Mouse (Mus musculus) adrenal gland (tissue): Measurements from ENCODE around the gene 4930470P17Rik.

ENCODE experiments used
- intact Hi-C: fragments of 180-260 bp; cut with DNase I; formaldehyde crosslinking; loops from one replicate; pipeline ENCODE4 v1.15.1; 2025

4930470P17Rik gene

DNA sequence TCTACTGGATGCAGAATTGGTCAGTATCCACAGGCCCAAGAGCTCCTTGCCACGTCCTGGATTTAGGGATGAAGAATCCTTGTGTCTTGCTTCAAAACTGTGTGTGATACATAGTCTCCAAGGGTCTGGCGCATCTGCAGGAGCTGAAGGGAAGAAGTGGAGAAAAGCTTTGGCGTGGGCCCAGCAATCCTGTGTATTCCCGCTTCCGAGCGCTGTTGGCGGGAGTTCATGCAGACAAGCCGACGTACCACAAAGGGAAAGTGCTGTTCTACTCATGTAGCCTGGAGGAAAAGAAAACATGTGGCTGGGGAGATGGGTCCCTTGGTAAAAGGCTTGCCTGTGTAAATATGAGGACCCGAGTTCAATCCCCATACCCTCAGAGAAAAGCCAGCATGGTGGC, 22.3 kb downstream of the 4930470P17Rik start:
- intact Hi-C loops, result no loop called here

DNA sequence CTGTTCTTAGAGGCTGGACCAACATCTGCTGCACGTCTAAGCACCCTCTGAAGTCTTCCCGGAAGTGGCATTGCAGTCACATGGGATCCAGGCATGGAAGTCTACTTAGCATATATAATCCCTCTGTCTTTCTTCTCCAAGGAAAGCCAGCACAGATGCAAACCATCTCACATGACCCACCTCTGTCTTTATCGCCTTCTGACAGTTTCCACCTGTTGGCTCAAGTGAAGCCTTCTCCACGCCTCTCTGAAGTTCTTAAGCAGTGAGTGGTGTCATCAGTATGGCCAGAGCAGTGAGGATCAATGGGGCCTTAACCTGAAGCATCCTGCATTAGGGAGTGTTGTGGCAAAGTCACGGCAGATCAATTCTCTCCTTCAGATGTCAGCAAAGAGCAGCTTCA, 23.2 kb downstream of the 4930470P17Rik start:
- intact Hi-C loops, result no loop called here

DNA sequence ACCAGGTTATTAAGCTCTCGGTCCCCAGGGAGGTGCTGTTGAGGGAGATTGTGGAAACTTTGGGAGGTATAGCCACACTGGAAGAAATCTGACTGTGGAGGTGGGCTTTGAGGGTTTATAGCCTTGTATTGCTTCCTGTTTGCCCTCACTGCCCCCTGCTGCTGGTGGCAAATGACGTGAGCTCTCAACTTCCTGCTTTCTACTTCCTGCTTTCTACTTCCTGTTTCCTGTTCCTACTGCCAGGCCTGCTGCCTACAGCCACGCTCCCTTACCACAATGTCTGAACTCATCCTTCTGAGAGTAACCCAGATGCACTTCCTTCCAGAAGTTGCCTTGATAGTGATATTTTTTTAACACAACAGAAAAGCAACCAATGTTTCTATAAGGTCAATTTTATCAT, 24.3 kb downstream of the 4930470P17Rik start:
- intact Hi-C loops, result no loop called here

DNA sequence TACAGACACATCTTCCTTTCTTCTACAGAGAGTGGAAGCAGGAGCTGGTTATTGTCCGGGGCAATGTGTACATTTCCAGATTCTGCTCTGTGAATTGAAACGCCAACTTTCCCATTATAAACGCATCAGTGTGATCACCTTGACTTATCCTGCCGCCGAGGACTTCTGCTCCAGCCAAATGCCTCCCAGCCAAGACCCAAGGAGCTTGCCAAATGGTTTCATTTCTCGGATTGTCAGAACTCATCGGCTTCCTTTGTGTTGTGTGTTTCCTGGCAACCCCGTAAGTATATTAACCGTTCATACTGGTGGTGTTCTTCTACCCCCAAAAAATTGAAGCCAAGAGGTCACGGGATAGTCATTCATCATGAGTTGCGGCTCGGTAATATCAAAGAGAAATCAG, 25.7 kb downstream of the 4930470P17Rik start:
- intact Hi-C loops, result no loop called here

DNA sequence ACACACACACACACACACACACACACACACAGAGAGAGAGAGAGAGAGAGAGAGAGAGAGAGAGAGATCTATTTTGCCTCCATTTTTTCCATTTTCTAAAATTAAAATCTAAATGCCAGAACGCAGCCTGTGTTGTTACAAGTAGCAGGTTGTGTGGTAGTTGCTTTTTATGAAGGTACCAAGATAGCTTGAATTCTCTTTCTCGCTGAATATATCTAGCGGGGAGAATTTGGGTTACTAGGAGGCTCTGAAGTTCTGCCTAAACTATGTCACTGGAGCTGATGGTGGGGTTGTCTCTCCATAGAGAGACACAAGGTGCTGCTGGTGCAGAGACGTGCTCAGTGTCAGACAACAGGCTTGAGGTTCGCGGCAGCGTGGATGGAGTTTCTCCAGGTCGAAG, 36.8 kb downstream of the 4930470P17Rik start:
- intact Hi-C loops, result no loop called here

DNA sequence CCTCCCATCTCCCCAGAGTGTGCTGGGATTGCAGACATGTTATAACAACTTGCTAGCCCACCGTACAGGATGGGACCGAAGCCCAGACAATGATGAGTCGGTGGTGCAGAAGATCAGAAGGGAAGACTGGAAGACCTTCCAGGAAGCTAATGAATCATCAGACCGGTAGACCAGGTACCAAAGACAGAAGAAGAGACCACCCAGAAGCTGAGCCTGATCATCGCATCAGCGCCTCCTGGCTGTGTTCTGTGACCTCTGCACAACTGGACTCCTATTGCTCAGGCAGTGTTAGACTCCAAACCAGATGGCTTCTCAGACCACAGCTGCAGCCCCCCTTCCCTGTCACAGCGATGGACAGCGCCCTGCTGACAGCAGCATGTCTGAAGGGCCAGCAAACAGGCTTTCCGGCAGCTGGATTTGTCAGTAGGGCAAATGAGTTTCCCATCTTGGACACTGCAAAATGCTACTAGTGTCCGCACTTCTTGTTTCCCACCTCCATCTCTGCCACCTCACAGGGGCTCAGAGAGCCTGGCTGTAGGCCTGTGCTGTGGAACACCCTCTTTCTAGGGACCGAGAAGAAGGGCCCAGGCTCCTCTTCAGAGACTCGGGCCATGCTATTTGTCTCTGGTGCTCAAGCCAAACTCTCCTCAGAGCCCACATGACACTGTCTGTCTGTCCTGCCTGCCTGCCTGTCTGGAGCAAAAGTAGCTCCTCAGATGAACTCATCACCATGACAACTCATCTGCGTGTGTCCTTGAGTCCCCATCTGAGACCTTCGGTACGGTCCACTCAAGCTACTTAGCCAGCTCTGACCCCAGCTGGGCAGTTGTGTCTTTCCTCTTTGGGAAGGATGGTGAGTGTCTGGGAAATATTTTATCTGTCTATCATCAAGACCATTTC, 37.6 kb downstream of the 4930470P17Rik start:
- intact Hi-C loops, result no loop called here

DNA sequence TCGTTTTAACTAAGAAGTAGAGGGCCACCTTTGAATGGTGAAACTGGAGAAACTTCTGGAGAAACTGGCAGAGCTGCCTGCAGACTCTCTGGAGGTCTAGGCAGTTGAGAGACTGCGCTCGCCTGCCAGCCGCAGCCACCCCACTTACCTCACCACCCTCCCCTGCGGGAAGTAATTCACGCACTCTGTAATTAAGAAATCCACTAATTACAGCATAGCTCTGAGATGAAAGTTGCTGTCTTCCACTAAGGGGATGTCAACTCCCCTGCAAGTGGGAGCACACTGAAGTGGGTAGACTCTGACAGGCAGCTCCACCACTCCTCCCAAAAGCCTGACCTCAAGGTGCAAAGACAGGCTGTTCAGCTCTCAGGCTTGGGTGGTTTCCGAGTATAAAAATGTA, 49.7 kb downstream of the 4930470P17Rik start:
- intact Hi-C loops, result no loop called here

DNA sequence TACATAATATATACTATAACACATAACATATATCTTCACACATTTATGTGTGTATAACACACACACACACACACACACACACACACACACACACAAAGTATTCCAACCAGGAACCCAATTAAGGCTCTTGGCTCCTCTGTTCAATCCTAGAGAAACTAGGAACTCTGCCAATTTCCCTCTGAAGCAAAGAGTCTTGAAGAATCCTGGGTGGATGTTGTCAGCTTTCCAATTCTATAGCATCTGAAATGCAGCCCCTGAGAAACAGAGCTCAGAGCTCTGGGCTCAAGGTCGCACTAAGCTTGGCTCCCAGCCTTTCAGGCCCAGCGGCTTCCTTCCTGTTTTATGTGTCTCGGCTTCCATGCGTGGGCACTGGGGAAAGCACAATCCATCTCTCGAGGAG, 51.6 kb downstream of the 4930470P17Rik start:
- intact Hi-C loops, result no loop called here

DNA sequence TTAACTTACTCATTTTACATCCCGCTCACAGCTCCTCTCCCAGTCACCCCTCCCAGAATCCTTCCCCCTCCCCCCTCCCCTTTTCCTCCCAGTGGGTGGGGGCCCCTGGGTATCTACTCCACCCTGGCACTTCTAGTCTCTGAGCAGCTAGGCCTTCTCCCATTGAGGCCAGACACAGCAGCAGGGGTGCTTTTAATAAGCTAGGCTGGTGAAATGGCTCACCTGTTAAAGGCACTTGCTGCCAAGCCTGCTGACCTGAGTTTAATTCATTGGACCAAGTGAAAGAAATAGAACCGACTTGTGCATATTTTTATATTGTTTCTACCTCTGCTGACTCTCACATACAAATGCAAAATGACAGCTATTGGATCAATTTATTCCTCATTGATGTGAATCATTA, 52.7 kb downstream of the 4930470P17Rik start:
- intact Hi-C loops, result no loop called here

DNA sequence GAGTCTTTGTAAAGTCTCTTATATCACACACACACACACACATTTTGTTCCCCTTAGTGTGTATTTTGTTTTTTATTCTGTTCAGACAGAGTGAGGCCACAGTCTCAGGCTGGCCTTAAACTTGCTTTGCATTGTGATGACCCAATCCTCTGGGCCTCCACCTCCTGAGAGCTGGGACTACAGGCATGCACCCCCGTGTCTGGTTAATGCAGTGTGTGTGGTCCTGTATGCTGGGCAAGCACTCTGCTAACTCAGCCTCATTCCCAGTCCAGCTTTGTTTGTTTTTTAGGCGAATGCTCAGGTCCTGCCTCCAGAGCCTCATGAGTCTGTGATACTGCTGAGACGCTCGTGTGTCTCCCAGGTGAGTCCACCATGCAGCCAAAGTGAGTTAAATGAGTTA, 53.8 kb downstream of the 4930470P17Rik start:
- intact Hi-C loops, result no loop called here

DNA sequence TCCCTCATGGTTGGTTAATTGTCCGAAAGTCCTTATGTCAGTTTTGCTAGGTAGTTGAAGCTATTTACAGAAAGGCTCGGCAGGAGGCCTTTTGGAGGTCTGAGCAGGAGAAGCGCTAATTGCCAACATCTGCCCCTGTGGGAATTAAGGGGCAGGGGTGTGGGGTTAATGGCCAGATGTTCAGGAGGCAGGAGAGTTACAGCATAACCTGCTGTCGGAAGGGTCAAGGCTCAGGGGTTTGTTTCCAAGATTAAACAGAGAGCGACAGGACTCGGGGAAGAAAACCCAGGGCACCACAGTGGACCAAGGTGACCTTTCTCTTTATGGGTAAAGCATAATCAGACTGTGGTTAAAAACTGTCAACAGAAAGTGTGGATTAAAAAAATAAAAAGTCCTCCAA, 54.3 kb downstream of the 4930470P17Rik start:
- intact Hi-C loops, result no loop called here

DNA sequence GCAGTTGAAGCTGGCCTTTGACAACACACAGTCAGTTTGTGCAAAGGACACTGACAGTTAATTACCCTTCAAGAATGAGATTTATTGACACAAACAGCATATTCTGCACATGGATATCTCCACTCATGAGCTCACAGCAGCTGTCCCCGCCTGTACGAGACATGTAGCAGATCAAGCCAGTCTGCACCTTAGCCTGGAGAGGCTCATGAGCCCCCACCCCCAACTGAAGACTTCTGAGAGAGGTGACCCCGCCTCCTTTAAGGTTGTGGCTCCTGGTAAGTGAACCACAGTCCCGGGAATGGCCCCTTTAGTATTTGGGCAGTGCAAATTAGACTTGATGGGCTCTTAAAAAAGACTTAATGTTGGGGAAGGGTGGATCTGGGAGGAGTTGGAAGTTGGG, 56.1 kb downstream of the 4930470P17Rik start:
- intact Hi-C loops, result no loop called here

DNA sequence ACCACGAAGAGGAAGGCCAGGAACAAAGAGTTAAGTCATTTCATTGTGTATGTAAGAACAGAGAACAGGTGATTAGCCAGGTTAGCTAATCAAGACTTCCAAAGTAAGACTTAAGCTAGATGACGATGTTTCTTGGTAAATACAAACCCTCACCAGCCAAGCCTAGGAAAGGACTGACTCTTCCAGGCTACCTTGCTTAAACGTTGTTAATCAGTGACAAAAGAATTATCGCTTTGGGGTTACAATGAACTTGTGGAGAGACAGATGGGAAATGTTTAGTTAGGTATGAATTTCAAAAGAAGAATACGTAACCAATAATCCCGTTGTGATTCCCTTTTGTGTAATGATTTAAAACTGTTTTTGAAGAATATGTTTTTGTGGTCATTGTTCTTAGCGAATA, 56.9 kb downstream of the 4930470P17Rik start:
- intact Hi-C loops, result no loop called here

DNA sequence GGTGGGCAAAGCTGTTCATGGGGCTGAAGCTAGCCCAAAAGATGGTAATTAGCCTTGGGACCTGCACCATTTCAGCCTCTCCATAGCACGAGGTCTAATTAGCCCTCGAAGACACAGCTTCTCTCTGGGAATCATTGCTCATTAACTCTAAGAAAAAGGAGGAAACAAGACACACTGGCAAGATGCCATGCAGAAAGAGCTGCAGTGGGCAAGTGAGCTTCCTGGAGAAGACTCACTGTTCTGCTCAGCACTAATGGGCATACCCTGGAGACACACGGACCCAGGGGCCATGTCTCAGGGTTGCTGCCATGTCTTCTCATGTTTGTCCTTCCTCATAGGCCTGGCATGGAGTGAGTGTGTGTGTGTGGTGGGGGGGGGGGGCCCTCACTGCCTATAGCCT, 57.7 kb downstream of the 4930470P17Rik start:
- intact Hi-C loops, result no loop called here

DNA sequence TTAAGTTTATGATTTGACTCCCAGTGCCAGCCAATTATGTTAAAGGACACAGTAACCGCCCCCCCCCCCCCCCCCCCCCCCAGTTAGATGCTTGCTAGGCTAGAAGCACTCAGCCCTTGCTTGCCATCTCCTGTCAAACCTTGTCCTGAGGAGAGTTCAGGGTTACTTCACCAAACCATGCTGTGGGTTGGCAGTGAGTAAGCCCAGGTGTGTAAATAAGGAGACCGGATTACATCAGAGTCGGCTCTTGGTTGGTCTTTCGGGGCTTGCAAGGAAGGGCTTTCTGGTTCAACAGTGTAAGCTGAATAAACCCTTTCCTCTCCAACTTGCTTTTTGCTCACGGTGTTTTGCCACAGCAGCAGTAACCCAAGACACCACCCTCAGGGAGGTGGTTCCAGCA, 58.2 kb downstream of the 4930470P17Rik start:
- intact Hi-C loops, result no loop called here

DNA sequence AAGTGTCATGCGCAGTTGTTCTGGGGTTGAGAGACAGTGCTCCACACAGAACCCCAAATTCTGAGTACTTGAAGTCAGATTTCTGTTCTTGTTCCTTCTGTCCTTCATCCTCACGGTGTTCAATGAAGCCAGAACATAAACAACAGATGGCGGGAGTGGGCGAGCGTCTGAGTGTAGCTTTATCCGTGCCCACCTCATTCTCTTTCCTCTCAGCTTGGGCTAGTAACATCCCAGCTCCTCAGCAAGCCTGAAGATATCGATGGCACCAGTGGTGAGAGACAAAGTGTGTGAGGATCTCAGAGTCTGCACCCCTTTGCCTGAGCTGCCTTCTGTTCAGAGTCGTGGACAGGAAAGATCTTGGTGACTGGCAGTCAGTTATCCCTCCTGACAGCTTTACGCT, 62.6 kb downstream of the 4930470P17Rik start:
- intact Hi-C loops, result no loop called here

DNA sequence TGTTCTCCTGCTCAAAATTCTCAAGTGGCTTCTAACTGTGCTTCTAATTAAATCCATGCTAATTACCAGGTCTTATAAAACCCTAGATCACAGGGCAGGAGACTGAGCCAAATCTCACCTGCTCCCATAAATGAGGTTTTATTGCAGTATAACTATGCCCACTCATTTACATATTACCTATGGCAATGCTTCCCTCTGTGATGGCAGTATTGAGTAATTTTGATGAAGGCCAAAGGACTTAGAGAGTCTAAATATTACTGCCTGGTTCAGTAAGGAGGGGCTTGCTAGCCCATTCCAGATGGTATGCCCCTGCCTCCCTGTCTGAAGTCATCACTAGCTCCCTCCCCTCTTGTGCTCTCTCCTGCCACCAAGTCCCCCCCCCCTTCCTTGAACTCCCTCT, 66.0 kb downstream of the 4930470P17Rik start:
- intact Hi-C loops, result no loop called here

DNA sequence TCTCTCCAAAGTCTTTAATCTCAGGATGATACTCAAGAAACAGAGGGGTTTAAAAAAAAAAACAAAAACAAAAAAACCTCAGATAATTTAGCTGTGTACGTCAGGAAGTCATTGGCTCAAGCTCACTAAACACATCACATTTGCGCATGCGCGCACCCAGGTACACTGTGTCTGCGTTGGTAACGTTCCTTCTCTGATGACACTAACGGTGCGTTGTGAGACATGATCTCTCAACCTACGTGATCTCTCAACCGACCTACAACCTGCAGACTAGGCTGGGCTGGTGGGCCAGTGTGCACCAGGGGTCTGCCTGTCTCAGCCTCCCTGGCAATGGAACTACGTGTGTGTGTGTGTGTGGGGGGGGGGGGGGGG, 67.0 kb downstream of the 4930470P17Rik start:
- intact Hi-C loops, result no loop called here

DNA sequence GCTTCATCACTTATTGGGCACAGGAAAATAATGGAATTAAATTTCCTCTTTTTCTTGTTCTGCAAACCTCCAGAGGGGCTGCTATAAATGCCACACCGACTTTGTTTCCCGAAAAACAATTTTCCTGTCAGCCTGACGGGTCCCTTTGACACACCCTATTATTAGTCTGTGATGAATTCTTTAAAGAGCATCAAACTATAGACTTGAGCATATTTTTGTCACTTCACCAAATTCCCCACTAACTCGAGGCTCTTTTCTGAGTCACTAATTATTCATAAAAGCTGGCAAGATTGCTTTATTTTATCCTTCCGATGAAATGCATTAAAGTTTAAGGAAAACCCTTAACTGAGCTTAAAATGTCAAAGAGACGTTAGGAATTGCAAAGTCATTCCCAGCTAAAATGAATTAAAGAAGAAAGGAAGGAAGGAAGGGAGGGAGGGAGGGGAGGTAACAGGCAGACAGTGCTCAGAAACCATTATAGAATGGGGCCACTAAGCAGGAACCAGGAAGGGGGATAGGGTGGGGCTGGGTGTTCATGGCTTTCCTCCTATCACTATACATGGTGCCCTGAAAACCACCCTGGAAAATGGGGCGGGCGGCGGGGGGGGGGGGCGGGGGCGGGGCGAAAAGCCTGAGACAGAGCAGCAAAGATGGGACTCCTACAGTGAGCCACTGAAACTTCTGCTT, 67.6 kb downstream of the 4930470P17Rik start:
- intact Hi-C loops, result no loop called here

DNA sequence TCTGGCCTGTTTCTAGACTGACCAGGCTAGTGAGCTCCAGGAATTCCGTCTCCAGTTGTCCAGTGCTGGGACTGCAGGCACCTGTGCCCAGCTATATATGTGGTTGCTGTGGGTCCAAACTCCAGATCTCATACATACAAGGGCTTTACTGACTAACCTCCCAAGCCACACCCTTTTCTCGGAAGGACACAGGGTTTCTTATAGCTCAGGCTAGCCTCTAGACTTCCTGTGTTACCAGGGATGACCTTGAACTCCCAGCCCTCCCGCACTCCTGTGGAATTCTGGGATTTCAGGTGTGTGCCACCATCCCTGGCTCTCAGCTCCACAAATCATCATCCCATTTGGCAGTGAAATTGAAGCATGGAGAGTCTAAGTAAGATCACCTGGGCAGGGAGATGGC, 71.6 kb downstream of the 4930470P17Rik start:
- intact Hi-C loops, result no loop called here

DNA sequence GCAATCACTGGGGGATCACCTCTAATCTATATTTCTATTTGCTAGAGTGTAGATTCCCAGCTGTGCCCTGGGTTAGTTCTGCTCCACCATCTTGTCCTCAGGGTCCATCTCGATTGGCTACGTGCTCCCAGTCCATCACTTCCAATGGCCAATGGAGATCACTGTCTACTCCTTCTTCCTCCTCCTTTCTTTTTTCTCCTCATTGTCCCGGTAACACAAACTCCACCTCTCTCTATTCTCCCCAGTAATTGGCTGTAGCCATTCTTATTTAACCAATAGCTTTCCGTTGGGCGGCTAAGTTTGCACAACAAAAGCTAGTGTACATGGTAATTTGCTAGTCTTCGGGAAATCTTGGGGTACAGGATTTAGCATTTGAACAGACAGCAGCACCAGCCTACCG, 72.1 kb downstream of the 4930470P17Rik start:
- intact Hi-C loops, result loop anchor here (10.0 kb wide), 1 partner anchor 1685 kb away; no protein-coding TSS in a partner anchor
